Comparison of ENCODE assay signal across 26 mouse cellular contexts in the genomic region with DNA sequence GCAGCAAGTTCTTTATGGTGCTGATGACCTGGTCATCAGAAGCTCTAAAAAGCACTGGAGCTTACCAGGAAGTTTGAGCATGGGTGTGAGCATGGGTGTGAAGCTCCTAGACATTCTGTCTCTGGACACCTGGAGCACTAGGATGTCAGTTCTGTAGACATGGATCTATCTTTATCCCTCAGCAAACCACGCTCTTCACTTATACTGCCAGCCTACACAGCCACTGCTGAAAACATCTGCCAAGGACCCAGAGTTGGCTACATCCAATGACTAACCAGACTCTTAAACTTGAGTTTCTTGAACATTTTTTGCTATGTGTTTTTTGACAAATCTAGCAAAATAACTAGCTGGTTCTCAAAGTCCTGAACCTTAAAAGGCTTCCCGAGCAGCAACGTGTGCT.
"Had no signal": no experiment of that assay in that cellular context is flagged by ENCODE, and none has a peak within 500 bp of the region (broad histone marks: within the 10 kb centered on the region; RNA-seq: fewer than 3 reads in every experiment).

No protein-coding gene starts in this region.

- ATAC-seq: hindbrain, postnatal 0 days; intestine, embryonic 16.5 days; liver, embryonic 12.5 days had no signal

- H3K27ac ChIP-seq: heart, embryonic 13.5 days; heart, embryonic 15.5 days; hindbrain, embryonic 13.5 days; hindbrain, embryonic 15.5 days; hindbrain, postnatal 0 days; kidney, embryonic 15.5 days; kidney, postnatal 0 days; limb, embryonic 13.5 days; limb, embryonic 15.5 days; liver, embryonic 12.5 days; liver, embryonic 14.5 days had no signal

- H3K27me3 ChIP-seq: heart, embryonic 13.5 days; heart, embryonic 15.5 days; hindbrain, embryonic 13.5 days; hindbrain, embryonic 15.5 days; kidney, embryonic 15.5 days; limb, embryonic 13.5 days; limb, embryonic 15.5 days; liver, embryonic 12.5 days had no signal

- H3K9ac ChIP-seq: heart, embryonic 13.5 days; heart, embryonic 15.5 days; hindbrain, embryonic 13.5 days; hindbrain, embryonic 15.5 days; kidney, embryonic 15.5 days; limb, embryonic 13.5 days; limb, embryonic 15.5 days; liver, embryonic 12.5 days; liver, embryonic 14.5 days had no signal

- DNase-seq: gastrocnemius, postnatal 14 days; gastrocnemius, postnatal 36 days; heart, adult 18-20 months; heart, postnatal 14 days; heart, postnatal 36 days; kidney, adult 11 months; kidney, adult 2 months; kidney, adult 9 months; kidney, postnatal 14 days; kidney, postnatal 36 days; layer of hippocampus, adult 9-11 months; layer of hippocampus, postnatal 36 days; left cerebral cortex, postnatal 4 days had no signal

- H3K4me2 ChIP-seq: heart, embryonic 11.5 days; heart, embryonic 13.5 days; heart, embryonic 15.5 days; hindbrain, embryonic 13.5 days; hindbrain, embryonic 15.5 days; kidney, embryonic 15.5 days; limb, embryonic 13.5 days; limb, embryonic 15.5 days; liver, embryonic 12.5 days had no signal

- H3K9me3 ChIP-seq: heart, embryonic 13.5 days; heart, embryonic 15.5 days; hindbrain, embryonic 13.5 days; hindbrain, embryonic 15.5 days; kidney, embryonic 15.5 days; limb, embryonic 15.5 days; liver, embryonic 12.5 days had no signal

- H3K4me3 ChIP-seq: heart, embryonic 13.5 days; heart, embryonic 15.5 days; hindbrain, embryonic 13.5 days; hindbrain, embryonic 15.5 days; kidney, embryonic 15.5 days; limb, embryonic 13.5 days; limb, embryonic 15.5 days; liver, embryonic 12.5 days had no signal

- H3K36me3 ChIP-seq: heart, embryonic 13.5 days; heart, embryonic 15.5 days; hindbrain, embryonic 13.5 days; hindbrain, embryonic 15.5 days; kidney, embryonic 15.5 days; limb, embryonic 13.5 days; limb, embryonic 15.5 days; liver, embryonic 12.5 days had no signal

- H3K4me1 ChIP-seq: heart, embryonic 13.5 days; heart, embryonic 15.5 days; hindbrain, embryonic 13.5 days; hindbrain, embryonic 15.5 days; kidney, embryonic 15.5 days; limb, embryonic 13.5 days; limb, embryonic 15.5 days; liver, embryonic 12.5 days had no signal
